11 mouse cellular contexts compared by ENCODE assay signal in genomic region chr7:144928889-144929210, GRCm38 (mm10). TPM values are rescaled to one million over a fixed set of nuclear protein-coding genes. Genes with fewer than 3 reads are reported as not detected.
"Had no signal": no experiment of that assay in that cellular context is flagged by ENCODE, and none has a peak within 500 bp of the region (broad histone marks: within the 10 kb centered on the region; RNA-seq: fewer than 3 reads in every experiment).

No protein-coding gene starts in this region.

- DNase-seq: liver, embryonic 13.5 days; right cerebral cortex, postnatal 14 days; thymus, postnatal 36 days had no signal

- H3K4me3 ChIP-seq: limb, embryonic 10.5 days; liver, embryonic 13.5 days; midbrain, embryonic 13.5 days; neural tube, embryonic 12.5 days had no signal

- H3K4me2 ChIP-seq: liver, embryonic 13.5 days; midbrain, embryonic 13.5 days; neural tube, embryonic 12.5 days had no signal

- ATAC-seq: intestine, embryonic 16.5 days; midbrain, embryonic 13.5 days had no signal

- H3K9me3 ChIP-seq: limb, embryonic 10.5 days; liver, embryonic 13.5 days; midbrain, embryonic 13.5 days; neural tube, embryonic 12.5 days had no signal

- H3K27ac ChIP-seq: limb, embryonic 10.5 days; liver, embryonic 13.5 days; midbrain, embryonic 13.5 days; neural tube, embryonic 12.5 days had no signal

- H3K9ac ChIP-seq: liver, embryonic 13.5 days; liver, postnatal 0 days; midbrain, embryonic 13.5 days; neural tube, embryonic 12.5 days had no signal

- H3K27me3 ChIP-seq: liver, embryonic 13.5 days; midbrain, embryonic 13.5 days; neural tube, embryonic 12.5 days had no signal

RNA-seq across cellular contexts. Expression of gene Fgf15, which starts 32.5 kb away (rescaled TPM):
- polyA plus RNA-seq: liver, postnatal 0 days; lung, postnatal 0 days; spleen, adult 2 months; stomach, embryonic 16.5 days had no signal
